Mouse (Mus musculus) right cerebral cortex, postnatal 14 days (tissue): Measurements from ENCODE around the gene Hmmr.
"Not testable (repeated sequence)": the region's sequence is repeated elsewhere in the genome, so short reads cannot be mapped to it uniquely, and the experiment has no call there.

ENCODE experiments used
- DNase-seq: peaks from one replicate; pipeline ENCODE4 v3.0.0; 2022

Hmmr gene

DNA sequence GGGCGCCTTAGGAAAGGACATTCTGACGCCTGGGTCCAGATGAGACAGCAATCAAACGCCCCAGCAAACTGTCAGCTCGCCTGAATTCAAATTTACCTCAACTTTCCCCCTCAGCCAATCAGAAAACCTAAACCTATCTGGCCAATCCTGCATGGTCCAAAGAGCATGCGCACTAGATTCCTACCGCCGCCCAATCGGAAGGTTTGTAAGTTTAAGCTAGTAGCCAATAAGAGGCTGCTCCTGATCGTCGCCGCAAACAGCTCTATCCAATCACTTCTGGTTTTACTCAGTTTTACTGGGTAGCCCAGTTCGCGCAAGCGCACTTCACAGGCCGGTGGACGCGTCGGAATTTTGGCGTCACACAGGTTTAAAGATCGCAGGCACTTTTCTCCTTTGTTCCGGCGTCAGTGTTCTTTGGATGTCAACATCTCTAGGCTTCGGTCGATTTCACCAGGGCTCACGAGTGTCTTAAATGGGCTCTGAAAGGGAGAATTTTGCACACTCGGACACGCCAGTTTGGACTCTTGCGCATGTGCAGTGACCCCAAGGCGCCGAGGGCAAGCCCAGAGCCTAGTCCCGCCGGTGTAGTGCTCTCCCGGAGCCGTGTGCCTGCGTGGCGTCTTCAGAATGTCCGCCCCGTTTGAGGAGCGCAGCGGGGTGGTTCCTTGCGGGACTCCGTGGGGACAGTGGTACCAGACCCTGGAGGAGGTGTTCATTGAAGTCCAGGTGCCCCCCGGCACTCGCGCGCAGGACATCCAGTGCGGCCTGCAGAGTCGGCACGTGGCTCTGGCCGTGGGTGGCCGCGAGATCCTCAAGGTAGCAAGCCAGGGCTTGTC is at the start of gene Hmmr, which contains the start of gene Nudcd2:
TSS of gene Hmmr (minus strand) at position 84 of the 836 bp plus-strand sequence.
TSS of gene Nudcd2 (plus strand) at position 329 of the 836 bp plus-strand sequence.
- peak; percentile 93 for DNase-seq

- DNase-seq, result no peak
Observed at GRCm38 (mm10) chr11:40781857-40782256, 48.6 kb upstream of the Hmmr start.

DNA sequence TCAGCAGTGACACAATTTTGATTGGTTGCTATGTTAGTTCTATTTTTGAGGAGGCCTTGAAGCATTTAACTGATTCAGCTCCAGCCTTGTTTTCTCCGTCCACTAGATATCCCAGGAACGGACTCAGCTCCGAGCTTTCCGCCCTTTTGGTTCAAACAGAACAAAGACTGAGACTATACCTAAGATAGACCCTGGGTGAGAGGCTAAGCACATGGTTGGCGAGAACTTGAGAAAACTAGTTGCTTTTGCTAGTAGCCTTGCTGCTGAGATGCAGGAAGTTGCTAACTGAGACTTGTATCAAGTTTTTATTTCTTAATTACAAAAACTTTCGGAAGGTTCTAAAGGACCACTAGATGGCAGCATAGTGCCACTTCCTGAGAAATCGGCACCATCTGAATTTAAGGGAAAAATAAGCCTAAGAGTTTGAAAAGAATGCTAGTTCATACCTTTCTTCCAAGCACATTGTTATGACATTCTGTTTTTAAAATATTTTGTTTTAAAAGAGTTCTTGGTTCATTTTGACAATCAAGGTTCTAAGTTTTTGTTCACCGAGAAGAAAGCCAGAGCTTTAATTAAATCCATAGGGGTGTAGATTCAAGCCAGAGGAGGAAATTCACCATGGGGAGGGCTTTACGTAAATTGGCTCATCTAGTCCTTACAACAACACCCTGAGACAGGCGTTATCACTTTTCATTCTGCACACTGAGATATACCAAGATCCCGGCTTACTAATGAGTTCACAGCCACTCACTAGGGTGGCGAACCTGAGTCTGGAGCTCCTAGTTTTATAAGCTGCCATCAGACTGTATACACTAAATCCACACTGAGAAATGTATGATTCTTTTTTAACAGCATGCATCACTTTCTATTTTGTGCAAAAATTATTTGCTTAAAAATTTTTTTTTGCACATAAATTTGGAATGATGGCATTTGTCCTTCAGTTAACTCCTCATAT is 42.4 kb upstream of the Hmmr start:
- DNase-seq, result no peak

- no peak for DNase-seq
Observed at GRCm38 (mm10) chr11:40764690-40765089, 31.5 kb upstream of the Hmmr start.

- DNase-seq, result no peak
Observed at GRCm38 (mm10) chr11:40763395-40763794, 30.2 kb upstream of the Hmmr start.

- no peak for DNase-seq
Observed at GRCm38 (mm10) chr11:40759896-40760295, 26.7 kb upstream of the Hmmr start.

- DNase-seq, result no peak
Observed at GRCm38 (mm10) chr11:40755968-40756367, 22.7 kb upstream of the Hmmr start.

GRCm38 (mm10) chr11:40755109-40755627 is 21.9 kb upstream of the Hmmr start, which contains the start of gene Ccng1:
Gene Ccng1, minus strand, starts transcription at chr11:40755311.
- peak; percentile 84 for DNase-seq

DNA sequence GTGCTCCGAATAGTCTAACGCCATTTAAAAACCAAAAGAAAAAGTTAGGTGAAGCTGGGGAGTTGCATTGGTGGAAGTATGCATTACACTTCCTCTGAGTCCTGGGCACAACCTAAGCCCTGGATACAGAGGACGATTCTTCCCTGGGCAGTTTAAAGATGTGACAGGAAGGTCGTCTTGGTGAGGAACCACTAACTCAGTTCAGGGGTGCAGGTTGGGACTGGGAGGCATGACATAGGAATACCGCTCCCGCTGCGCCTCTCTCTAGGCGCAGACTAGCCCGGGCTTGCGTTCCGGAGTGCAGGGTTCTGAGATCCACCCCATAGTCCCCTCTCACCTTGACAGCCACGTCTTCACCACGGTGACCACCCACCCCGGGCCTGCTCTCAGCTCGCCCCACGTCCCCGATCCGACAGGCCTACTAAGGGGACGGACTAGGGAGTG is 21.5 kb upstream of the Hmmr start:
- DNase-seq, result no peak

GRCm38 (mm10) chr11:40753836-40754235 is 20.6 kb upstream of the Hmmr start:
- DNase-seq, result no peak

DNA sequence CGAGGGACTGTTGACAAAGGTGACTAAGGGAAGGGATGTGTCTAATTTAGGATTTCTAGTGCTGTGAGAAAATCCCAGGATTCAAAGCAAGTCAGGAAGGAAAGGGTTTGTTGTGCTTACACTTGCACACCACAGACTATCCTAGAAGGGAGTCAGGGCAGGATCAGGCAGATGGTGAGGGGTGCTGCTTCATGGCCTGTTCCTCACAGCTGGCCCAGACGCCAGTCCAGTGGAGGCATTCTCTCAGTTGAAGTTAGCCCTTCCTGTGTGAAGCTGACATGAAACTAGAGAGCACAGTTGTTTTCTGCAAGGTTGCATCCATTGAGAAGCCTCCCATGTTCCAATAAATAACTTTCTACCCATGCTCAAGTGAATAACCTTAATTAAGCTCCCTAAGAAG is 14.5 kb upstream of the Hmmr start:
- DNase-seq, result no peak

DNA sequence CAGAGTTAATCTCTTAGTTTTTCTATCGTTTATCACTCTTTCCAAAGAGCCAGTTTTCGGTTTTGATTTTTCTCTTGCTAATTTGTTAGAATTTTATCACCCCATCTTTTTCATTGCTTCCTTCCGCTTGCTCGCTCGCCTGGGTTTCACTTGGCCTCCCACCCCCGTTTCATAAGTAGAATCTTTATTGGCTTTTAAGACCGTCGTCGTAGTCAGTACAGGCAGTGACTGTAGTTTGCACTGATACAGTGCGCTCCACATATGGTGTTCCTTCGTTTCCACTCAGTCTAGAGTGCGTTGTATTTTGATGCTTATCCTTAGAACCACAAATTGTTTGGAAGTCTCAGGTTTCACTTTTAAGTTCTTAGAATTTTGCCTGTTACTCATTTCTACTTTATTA is 13.1 kb upstream of the Hmmr start:
- DNase-seq, result no peak

GRCm38 (mm10) chr11:40744348-40744747 is 11.1 kb upstream of the Hmmr start:
- DNase-seq, result no peak

DNA sequence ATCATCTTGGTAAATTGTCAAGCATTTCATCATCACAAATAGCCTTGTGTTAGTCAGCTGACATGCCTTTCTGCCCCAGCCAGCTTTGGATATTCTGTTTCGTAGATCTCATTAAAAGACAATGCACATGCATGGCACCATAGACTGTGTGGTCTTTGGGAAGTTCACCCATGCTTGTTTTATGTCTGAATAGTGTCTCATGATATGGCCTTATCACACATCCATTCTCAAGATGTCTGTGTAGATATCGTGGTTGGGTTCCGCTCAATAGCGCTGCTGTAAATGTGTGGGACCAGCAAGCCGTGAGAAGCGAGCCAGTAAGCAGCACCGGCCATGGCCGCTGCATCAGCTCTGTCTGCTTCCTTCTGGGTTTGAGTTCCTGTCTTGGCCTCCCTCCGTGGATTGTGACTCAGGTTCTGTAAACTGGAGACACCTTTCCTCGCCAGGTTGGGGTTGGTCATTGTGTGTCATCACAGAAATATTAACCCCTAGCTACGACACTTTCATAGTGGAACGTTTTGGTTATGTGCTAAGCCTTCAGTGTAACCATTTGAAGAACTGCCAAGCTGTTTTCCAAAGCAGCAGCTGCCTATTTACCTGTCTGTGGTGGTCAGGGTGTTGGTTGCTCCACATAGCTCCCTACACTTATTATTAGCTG is 8.5 kb upstream of the Hmmr start:
- DNase-seq, result no peak

DNA sequence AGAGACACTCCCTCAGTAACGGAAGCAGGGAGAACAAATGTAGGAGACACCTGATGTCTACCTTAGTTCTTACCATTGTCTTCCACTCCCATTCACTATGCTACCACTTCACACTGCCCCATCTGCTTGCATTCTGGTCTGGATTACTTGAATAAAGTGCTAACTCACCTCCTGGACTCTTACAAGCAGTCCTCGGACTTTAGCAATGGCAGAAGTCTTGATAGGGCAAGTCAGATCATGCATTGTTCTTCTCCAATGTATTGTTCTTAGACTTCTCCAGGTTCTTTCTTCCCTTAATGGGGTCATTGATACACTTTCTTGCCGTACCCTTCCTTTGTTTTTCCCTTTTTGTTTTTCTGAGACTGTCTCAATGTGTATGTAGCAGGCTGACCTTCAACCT is 4.1 kb upstream of the Hmmr start:
- no peak for DNase-seq

DNA sequence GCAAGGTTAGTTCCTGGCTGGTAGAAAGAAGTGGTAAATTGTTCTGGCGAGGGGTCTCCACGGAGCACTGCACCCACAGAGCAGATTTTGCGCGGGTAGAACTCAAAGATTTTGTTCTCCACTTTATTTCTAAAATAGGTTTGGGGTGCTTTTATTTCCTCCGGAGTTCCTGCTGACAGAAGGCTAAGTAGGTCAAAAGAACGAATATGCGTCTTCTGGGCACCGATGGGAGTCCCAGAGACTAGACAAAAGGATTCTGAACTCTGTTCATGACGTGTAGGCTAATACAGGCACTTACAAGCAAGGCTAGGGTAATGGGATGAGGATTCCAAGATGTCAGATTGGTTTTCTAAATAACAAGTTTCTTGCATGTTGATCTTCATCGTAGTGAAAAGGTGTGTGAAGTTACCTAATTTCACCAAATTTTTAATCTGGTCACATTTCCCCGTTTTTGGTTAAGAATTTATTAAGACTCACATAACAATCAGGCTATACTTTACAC is 1.1 kb upstream of the Hmmr start:
- DNase-seq, result no peak

- no peak for DNase-seq
Observed at GRCm38 (mm10) chr11:40732997-40733338, 254 bp downstream of the Hmmr start.

DNA sequence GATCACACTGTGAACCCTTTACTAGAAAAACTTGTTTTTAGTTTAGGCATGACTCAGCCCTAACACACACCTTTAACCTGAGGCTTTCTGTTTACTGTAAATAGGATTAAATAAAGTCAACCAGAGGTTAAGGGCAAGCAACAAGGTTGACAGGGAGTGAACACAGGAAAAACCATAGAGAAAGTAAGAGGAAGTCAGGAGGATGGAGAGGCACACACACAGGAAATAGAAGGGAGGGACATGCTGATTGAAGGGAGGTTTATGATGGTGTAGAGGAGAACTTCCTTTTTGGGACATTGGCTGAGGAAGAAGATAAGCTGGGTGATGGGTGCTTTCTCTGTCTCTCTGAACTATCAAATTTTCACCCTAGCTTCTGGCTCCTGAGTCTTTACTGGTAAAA is 14.9 kb downstream of the Hmmr start:
- DNase-seq, result no peak

DNA sequence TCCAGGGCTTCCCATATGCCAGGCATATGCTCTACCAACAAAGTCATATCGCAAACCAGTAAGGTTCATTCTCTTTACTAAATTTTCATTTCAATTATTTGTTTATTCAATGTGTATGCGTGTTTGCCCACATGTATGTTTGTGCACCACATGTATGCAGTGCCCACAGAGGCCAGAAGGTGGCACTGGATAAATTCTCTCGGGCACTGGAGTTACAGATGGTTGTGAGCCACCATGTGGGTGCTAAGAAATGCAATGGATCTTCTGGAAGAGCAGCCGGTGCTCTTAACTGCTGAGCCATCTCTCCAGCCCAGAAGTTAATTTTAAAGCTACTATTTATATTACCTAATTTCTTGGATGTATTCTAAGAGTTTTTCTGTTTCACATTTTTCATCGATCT is 17.7 kb downstream of the Hmmr start:
- no peak for DNase-seq

GRCm38 (mm10) chr11:40713858-40714257 is 19.4 kb downstream of the Hmmr start:
- peak; percentile 23 for DNase-seq

- DNase-seq, result not testable (repeated sequence)
Observed at GRCm38 (mm10) chr11:40709899-40710298, 23.3 kb downstream of the Hmmr start.

- DNase-seq, result no peak
Observed at GRCm38 (mm10) chr11:40695103-40695502, 38.1 kb downstream of the Hmmr start, which contains the start of gene Mat2b. Gene Mat2b, minus strand, starts transcription at chr11:40695203.
